Mouse (Mus musculus) adrenal gland, postnatal 36 days (tissue): ENCODE data around the gene Gm7876. TPM values are rescaled to one million over a fixed set of nuclear protein-coding genes. Genes with fewer than 3 reads are reported as not detected.
"Not testable (repeated sequence)": the region's sequence is repeated elsewhere in the genome, so short reads cannot be mapped to it uniquely, and the experiment has no call there.

Source experiments
- DNase-seq, 2 experiments: peaks; one replicate each; pipeline ENCODE4 v3.0.0; 2021; ENCODE audit warnings: mixed read lengths in 1 of 2
- long read RNA-seq, 2 experiments: library from polyadenylated mRNA; stranded (forward); transcript quantifications; one replicate each; pipeline ENCODE4 v2.0.0; 2021; ENCODE audit warnings: borderline sequencing depth in 2 of 2
- total RNA-seq, 2 experiments: library from RNA; stranded (reverse); gene quantifications; 2 replicates each; pipeline ENCODE4 v1.2.3; 2021

Gm7876 gene
- not detected for total RNA-seq
- long read RNA-seq, experiment 1: 0 reads
- long read RNA-seq, experiment 2: 0 reads

DNA sequence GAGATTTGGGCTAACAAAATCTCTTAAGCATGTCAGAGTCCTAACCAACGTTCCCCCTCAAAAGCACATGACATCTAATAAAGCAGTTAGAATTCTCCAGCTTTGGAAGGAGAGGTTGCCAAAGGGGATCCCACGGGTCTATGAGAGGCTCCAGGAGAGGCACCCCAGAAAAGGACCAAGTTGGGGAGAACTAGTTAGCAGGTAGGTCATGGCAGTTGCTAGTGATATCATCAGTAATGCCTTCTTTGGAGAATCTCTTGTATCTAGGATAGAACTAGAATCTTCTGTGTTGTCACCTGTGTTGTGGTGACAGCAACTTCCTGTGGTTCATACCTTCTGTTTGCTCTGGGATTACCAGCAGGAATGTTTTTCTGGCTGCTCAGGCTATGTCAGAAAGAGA is at the start of gene Gm7876:
Gene Gm7876, plus strand, starts transcription at position 301 of the 400 bp plus-strand sequence.
- DNase-seq: not testable (repeated sequence)

GRCm38 (mm10) chr14:4663892-4664291 is 45.1 kb upstream of the Gm7876 start, which contains the start of gene Gm3239:
TSS of gene Gm3239 (plus strand) at chr14:4664192.
- not testable (repeated sequence) for DNase-seq

DNA sequence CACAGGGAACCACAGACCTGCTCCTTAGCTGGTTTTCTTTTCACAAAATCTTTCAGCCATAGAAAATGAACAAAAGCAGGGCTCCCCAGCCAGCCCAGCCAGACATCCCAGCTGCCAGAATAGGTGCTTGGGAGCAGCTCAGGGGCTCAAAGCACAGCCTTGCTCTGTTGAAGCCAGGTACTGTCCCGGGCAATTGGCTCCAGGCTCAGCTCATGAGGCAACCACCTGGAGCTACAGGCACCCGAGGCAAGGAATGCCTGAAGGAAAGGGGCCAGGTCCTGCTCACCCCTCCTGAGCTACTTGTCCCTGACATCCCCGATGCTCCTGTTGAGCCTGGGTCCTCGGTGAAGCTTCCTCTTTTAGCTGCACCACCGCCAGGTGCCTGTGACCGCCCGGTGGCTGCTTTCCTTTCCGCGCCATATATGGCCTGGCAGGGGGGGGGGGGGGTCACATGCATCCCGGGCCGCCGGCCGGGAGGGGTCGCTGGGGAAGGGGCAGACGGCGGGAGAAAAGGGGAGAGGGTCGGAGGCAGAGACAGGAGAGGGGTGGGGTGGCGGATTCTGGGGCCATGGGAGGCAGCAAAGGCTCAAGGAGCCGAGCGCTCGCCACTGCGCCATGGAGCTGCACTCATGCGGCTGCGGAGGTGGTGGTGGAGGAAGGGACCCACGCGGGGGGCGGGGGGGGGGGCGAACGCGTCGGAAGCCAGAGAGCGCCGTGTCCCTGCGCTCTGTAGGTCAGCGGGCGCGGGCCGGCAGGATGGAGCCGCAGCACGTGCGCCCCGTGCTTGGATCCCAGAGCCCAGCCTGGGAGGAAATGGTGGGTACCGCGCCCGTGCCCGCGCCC is 17.2 kb downstream of the Gm7876 start, which contains the start of gene Gm3252:
Gene Gm3252, plus strand, starts transcription at position 738 of the 843 bp plus-strand sequence.
- not testable (repeated sequence) for DNase-seq

Other genes with a start within 250 kb of the Gm7876 start
- gene Gm3182, start 227.5 kb upstream of the Gm7876 start, total RNA-seq: not detected
- gene Gm3047, start 153.8 kb upstream of the Gm7876 start, total RNA-seq: not detected
- under 1 TPM in 1 of 2 experiments, not detected in 1; 0.17 TPM for gene Gm8159, start 76.9 kb upstream of the Gm7876 start, total RNA-seq
- gene Gm3239, start 45.0 kb upstream of the Gm7876 start, total RNA-seq: not detected
- gene Gm3252, start 17.5 kb downstream of the Gm7876 start, total RNA-seq: not detected
- gene Gm9602, start 67.1 kb downstream of the Gm7876 start, total RNA-seq: not detected
- gene Gm3269, start 128.9 kb downstream of the Gm7876 start, total RNA-seq: not detected
- gene Gm3264, start 146.3 kb downstream of the Gm7876 start, total RNA-seq: under 1 TPM in 1 of 2 experiments, not detected in 1; 0.59 TPM
- gene Gm3278, start 183.2 kb downstream of the Gm7876 start, total RNA-seq: not detected